Mouse (Mus musculus): ENCODE data around the gene Zfp951. TPM values are rescaled to one million over a fixed set of nuclear protein-coding genes. Genes with fewer than 3 reads are reported as not detected.

Zfp951 gene
- polyA plus RNA-seq (2012; ENCODE audit: low replicate concordance) = 0.22 and 0.53 TPM in 2 replicates

DNA sequence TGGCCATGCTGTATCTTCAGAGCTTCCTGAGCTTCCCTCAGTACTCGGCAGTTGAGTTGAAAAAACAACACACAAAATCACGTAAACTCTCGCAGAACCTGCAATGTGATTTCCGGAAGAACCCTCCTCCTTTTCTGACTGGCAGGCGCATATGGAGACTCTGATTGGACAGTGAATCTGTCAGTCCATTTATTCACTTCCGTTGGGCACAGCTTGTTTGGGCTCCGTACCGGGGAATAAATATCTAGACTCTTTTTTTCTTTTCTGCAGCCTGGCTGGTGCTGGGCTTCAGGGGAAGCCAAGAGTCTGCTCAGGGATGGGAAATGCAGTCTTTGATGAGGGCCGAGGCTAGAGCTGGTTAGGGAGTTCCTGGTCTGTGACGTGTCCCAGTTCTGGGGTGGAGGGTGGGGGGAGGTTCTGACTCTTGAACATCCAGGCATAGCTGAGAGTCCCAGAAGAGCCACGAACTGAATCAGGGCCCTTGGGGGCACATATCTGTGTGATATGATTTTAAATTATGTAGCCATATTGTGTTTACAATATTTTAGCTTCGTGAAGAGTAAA lies at the start of gene Zfp951:
TSS of gene Zfp951 (minus strand) at position 109 of the 564 bp plus-strand sequence.

Other genes with a start within 250 kb of the Zfp951 start
- 1.0 and 2.9 TPM in 2 replicates for gene Abcg3, start 122.6 kb upstream of the Zfp951 start, polyA plus RNA-seq (2012; ENCODE audit: low replicate concordance)

Measured in hematopoietic multipotent progenitor cell, adult 10-12 weeks (in vitro differentiated cells).